Mouse (Mus musculus): ENCODE results near the gene Rapsn. TPM values are rescaled to one million over a fixed set of nuclear protein-coding genes. Genes with fewer than 3 reads are reported as not detected.

Rapsn gene
- polyA plus RNA-seq, 1 experiment from 2014 or later: 40.9 TPM

GRCm38 (mm10) chr2:91090208-91090607, 54.8 kb downstream of the Rapsn start:
- H3K27ac ChIP-seq (ENCODE audit: low read length): no peak overlapping the region
- no peaks in the 10 kb centered on the region for H3K36me3 ChIP-seq (ENCODE audit: control insufficient read depth, insufficient read depth)
- WGBS: 66% methylated on average over 6 of the region's 6 CpGs
- no peak for ATAC-seq (replicated peaks; ENCODE audit: extremely low read depth, insufficient read depth, low FRiP score)
- H3K9ac ChIP-seq (ENCODE audit: low read length): no peak overlapping the region
- H3K4me1 ChIP-seq (ENCODE audit: control insufficient read depth, insufficient read depth, low read length): no peaks in the 10 kb centered on the region
- H3K9me3 ChIP-seq (replicated peaks; ENCODE audit: control insufficient read depth, low read length): no peaks in the 10 kb centered on the region
- H3K4me3 ChIP-seq (ENCODE audit: low read length): no peak overlapping the region
- H3K27me3 ChIP-seq (ENCODE audit: control insufficient read depth, insufficient read depth, low read length): no peaks in the 10 kb centered on the region
- H3K4me2 ChIP-seq (ENCODE audit: low read depth, low read length): no peak overlapping the region

GRCm38 (mm10) chr2:91090827-91091226, 55.4 kb downstream of the Rapsn start:
- Histone ChIP-seq H3K4me3 (ENCODE audit: low read length) (no peak overlapping the region), H3K36me3 (ENCODE audit: control insufficient read depth, insufficient read depth) (no peaks in the 10 kb centered on the region), H3K4me1 (ENCODE audit: control insufficient read depth, insufficient read depth, low read length) (no peaks in the 10 kb centered on the region), H3K27me3 (ENCODE audit: control insufficient read depth, insufficient read depth, low read length) (no peaks in the 10 kb centered on the region), H3K9me3 (replicated peaks; ENCODE audit: control insufficient read depth, low read length) (no peaks in the 10 kb centered on the region), H3K27ac (ENCODE audit: low read length) (no peak overlapping the region), H3K4me2 (ENCODE audit: low read depth, low read length) (no peak overlapping the region), H3K9ac (ENCODE audit: low read length) (no peak overlapping the region)
- WGBS: 74% methylated on average over 6 of the region's 6 CpGs
- no peak for ATAC-seq (replicated peaks; ENCODE audit: extremely low read depth, insufficient read depth, low FRiP score)

Other genes with a start within 250 kb of the Rapsn start
- 259 and 270 TPM in 2 replicates for gene Mtch2, start 188.5 kb upstream of the Rapsn start, polyA plus RNA-seq (2015; fragmentation: Nextera tagmentation; extraction: Ambion mirVana)
- gene C1qtnf4, start 149.8 kb upstream of the Rapsn start, polyA plus RNA-seq (2015; fragmentation: Nextera tagmentation; extraction: Ambion mirVana): 10.8 and 11.2 TPM in 2 replicates
- 27.8 and 29.1 TPM in 2 replicates for gene Kbtbd4, start 130.9 kb upstream of the Rapsn start, polyA plus RNA-seq (2015; fragmentation: Nextera tagmentation; extraction: Ambion mirVana)
- 414 and 420 TPM in 2 replicates for gene Ndufs3, start 130.8 kb upstream of the Rapsn start, polyA plus RNA-seq (2015; fragmentation: Nextera tagmentation; extraction: Ambion mirVana)
- 100 and 108 TPM in 2 replicates for gene Celf1, start 95.2 kb upstream of the Rapsn start, polyA plus RNA-seq (2015; fragmentation: Nextera tagmentation; extraction: Ambion mirVana)
- 239 and 255 TPM in 2 replicates for gene Psmc3, start 18.4 kb downstream of the Rapsn start, polyA plus RNA-seq (2015; fragmentation: Nextera tagmentation; extraction: Ambion mirVana)
- gene Slc39a13, start 34.8 kb downstream of the Rapsn start, polyA plus RNA-seq (2015; fragmentation: Nextera tagmentation; extraction: Ambion mirVana): 56.9 and 61.3 TPM in 2 replicates
- gene Spi1, start 46.8 kb downstream of the Rapsn start, polyA plus RNA-seq (2015; fragmentation: Nextera tagmentation; extraction: Ambion mirVana): 3.6 and 5.2 TPM in 2 replicates
- 1,022 and 1,203 TPM in 2 replicates for gene Mybpc3, start 82.5 kb downstream of the Rapsn start, polyA plus RNA-seq (2015; fragmentation: Nextera tagmentation; extraction: Ambion mirVana)
- 5.8 and 6.1 TPM in 2 replicates for gene Madd, start 148.2 kb downstream of the Rapsn start, polyA plus RNA-seq (2015; fragmentation: Nextera tagmentation; extraction: Ambion mirVana)
- gene Nr1h3, start 167.2 kb downstream of the Rapsn start, polyA plus RNA-seq (2015; fragmentation: Nextera tagmentation; extraction: Ambion mirVana): 4.4 and 4.8 TPM in 2 replicates
- gene Acp2, start 167.3 kb downstream of the Rapsn start, polyA plus RNA-seq (2015; fragmentation: Nextera tagmentation; extraction: Ambion mirVana): 15.0 and 19.2 TPM in 2 replicates
- 11.5 and 11.7 TPM in 2 replicates for gene Ddb2, start 201.4 kb downstream of the Rapsn start, polyA plus RNA-seq (2015; fragmentation: Nextera tagmentation; extraction: Ambion mirVana)
- 60.4 and 64.0 TPM in 2 replicates for gene Pacsin3, start 220.3 kb downstream of the Rapsn start, polyA plus RNA-seq (2015; fragmentation: Nextera tagmentation; extraction: Ambion mirVana)
- 64.9 and 68.9 TPM in 2 replicates for gene Arfgap2, start 229.4 kb downstream of the Rapsn start, polyA plus RNA-seq (2015; fragmentation: Nextera tagmentation; extraction: Ambion mirVana)